Mouse (Mus musculus) megakaryocyte, embryonic 14.5 days (primary cell): Measurements from ENCODE around the gene H2afy2. TPM values are rescaled to one million over a fixed set of nuclear protein-coding genes. Genes with fewer than 3 reads are reported as not detected.

ENCODE experiments used
- H3K27me3 ChIP-seq: replicated peaks from 2 replicates; pipeline ENCODE3; 2012; ENCODE audit warnings: inconsistent platforms
- H3K36me3 ChIP-seq: replicated peaks from 2 replicates; pipeline ENCODE3; 2012; ENCODE audit warnings: low read length, inconsistent platforms, mixed read lengths
- H3K4me1 ChIP-seq: 2 replicates; pipeline ENCODE4 v1.6.1; 2012; ENCODE audit warnings: inconsistent platforms
- H3K4me3 ChIP-seq: replicated peaks from 2 replicates; pipeline ENCODE3; 2012; ENCODE audit warnings: moderate library complexity, mild to moderate bottlenecking, inconsistent platforms
- H3K9me3 ChIP-seq: 2 replicates; pipeline ENCODE4 v1.6.1; 2012; ENCODE audit warnings: inconsistent platforms
- FLI1 ChIP-seq: IDR thresholded peaks from 2 replicates; pipeline ENCODE4 v1.6.1; 2012; ENCODE audit warnings: low read length, inconsistent platforms, mixed read lengths
- GATA1 ChIP-seq: IDR thresholded peaks from 3 replicates; pipeline ENCODE4 v1.6.1; 2012; ENCODE audit warnings: mixed read lengths, low read length, inconsistent platforms, borderline replicate concordance
- polyA plus RNA-seq: library from polyadenylated mRNA; stranded (reverse); fragments of >175 nt; gene quantifications from 2 replicates; pipeline ENCODE4 v1.2.3, GENCODE M21; 2012; ENCODE audit warnings: low replicate concordance; ENCODE audit not compliant: insufficient read depth

The H2afy2 gene
- polyA plus RNA-seq, 1 experiment: 0.83 TPM

DNA sequence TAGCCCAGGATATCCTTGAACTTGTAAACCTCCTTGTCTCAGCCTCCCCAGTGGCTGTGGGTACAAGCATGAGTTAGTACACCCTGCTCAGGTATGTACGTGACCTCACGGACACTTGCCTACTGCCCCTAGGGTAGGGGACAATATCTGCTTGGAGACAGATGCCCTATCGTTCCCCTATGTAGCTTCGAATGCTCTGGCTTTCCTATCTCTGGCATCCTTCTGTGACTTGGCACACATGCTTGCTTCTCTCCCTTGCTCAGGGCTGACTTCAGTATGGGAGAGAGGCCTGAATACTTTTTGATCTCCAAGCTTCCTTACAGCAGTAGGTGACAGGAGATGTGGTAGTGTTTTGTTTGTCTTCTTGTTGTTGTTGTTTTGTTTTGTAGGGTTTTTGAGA lies 69.8 kb downstream of the H2afy2 start:
- H3K27me3 ChIP-seq: peaks cover 14% of the 10 kb centered on the region
- peaks cover 25% of the 10 kb centered on the region for H3K4me1 ChIP-seq
- H3K4me3 ChIP-seq: no peak overlapping the region
- H3K9me3 ChIP-seq: peaks cover 12% of the 10 kb centered on the region
- no peaks in the 10 kb centered on the region for H3K36me3 ChIP-seq
- no peak for TF ChIP-seq GATA1
- no peak for TF ChIP-seq FLI1

GRCm38 (mm10) chr10:61713601-61714000 lies 70.3 kb downstream of the H2afy2 start:
- H3K9me3 ChIP-seq: peaks cover 12% of the 10 kb centered on the region
- H3K4me1 ChIP-seq: peaks cover 25% of the 10 kb centered on the region
- TF ChIP-seq FLI1: no peak
- TF ChIP-seq GATA1: no peak
- no peak overlapping the region for H3K4me3 ChIP-seq
- no peaks in the 10 kb centered on the region for H3K36me3 ChIP-seq
- peaks cover 14% of the 10 kb centered on the region for H3K27me3 ChIP-seq

GRCm38 (mm10) chr10:61706412-61707375 lies 77.3 kb downstream of the H2afy2 start:
- H3K4me1 ChIP-seq: peaks cover 12% of the 10 kb centered on the region
- TF ChIP-seq FLI1 (no peak), GATA1 (no peak)
- H3K4me3 ChIP-seq: no peak overlapping the region
- 0 out of 2 replicates have a peak, but pooled peaks cover 5% of the 10 kb centered on the region for H3K9me3 ChIP-seq
- H3K27me3 ChIP-seq: peaks cover 8% of the 10 kb centered on the region
- H3K36me3 ChIP-seq: peaks cover 32% of the 10 kb centered on the region

- peaks cover 12% of the 10 kb centered on the region for H3K4me1 ChIP-seq
- no peak overlapping the region for H3K4me3 ChIP-seq
- no peaks in the 10 kb centered on the region for H3K9me3 ChIP-seq
- TF ChIP-seq GATA1: no peak
- TF ChIP-seq FLI1: no peak
- no peaks in the 10 kb centered on the region for H3K27me3 ChIP-seq
- peaks cover 48% of the 10 kb centered on the region for H3K36me3 ChIP-seq
Observed at GRCm38 (mm10) chr10:61704663-61705062, 79.3 kb downstream of the H2afy2 start.

GRCm38 (mm10) chr10:61697028-61697427 lies 86.9 kb downstream of the H2afy2 start:
- Histone ChIP-seq H3K4me3 (peak overlapping the region; percentile 93), H3K9me3 (no peaks in the 10 kb centered on the region), H3K4me1 (peaks cover 37% of the 10 kb centered on the region), H3K27me3 (no peaks in the 10 kb centered on the region), H3K36me3 (peaks cover 62% of the 10 kb centered on the region)
- TF ChIP-seq GATA1 (no peak), FLI1 (no peak)

DNA sequence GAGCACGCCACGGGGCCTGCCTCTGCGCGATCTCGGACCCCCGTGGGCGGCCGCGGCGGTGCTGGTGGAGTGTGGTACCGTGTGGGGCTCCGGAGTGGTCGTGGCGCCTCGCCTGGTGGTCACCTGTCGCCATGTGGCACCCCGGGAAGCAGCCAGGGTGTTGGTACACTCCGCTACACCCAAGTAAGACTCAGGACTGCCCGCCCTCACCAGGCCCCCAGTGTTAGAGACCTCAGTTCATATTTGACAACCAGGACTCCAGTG lies 87.5 kb downstream of the H2afy2 start:
- H3K27me3 ChIP-seq: no peaks in the 10 kb centered on the region
- no peaks in the 10 kb centered on the region for H3K9me3 ChIP-seq
- H3K4me1 ChIP-seq: peaks cover 37% of the 10 kb centered on the region
- peak overlapping the region; percentile 93 for H3K4me3 ChIP-seq
- TF ChIP-seq GATA1 (no peak), FLI1 (no peak)
- H3K36me3 ChIP-seq: peaks cover 62% of the 10 kb centered on the region

DNA sequence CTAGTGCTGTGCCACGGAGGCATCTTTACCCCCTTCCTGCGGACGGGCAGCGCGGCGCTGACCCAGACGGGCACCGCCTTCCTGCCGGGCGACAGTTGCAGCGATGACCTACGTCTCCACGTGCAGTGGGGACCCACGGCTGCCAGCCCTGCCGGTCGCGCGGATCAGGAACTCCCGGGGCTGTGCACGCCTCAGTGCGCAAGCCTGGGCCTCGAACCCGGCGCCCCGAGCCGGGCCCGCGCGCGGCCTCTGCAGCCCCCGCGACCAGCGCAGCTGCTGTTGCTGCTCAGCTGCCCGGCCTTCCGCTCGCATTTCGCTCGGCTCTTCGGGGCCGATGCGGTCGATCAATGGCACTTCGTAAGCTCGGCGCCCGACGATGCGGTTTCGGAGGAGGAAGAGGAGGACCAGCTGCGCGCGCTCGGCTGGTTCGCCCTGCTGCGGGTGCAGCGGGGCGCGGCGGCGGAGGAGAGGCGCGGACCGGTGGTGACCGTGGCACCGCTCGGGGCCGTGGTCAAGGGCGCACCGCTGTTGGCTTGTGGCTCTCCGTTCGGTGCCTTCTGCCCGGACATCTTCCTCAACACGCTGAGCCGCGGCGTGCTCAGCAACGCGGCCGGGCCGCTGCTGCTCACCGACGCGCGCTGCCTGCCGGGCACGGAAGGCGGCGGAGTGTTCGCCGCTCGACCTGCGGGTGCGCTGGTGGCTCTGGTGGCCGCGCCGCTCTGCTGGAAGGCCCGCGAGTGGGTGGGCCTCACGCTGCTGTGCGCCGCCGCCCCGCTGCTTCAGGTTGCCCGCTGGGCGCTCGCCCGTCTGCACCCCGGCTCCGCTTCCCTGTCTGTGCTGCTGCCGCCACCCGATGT lies 88.0 kb downstream of the H2afy2 start:
- peak overlapping the region; percentile 93 for H3K4me3 ChIP-seq
- H3K9me3 ChIP-seq: no peaks in the 10 kb centered on the region
- peaks cover 63% of the 10 kb centered on the region for H3K36me3 ChIP-seq
- H3K4me1 ChIP-seq: peaks cover 37% of the 10 kb centered on the region
- TF ChIP-seq FLI1: no peak
- no peak for TF ChIP-seq GATA1
- H3K27me3 ChIP-seq: no peaks in the 10 kb centered on the region

GRCm38 (mm10) chr10:61694870-61695670 lies 88.9 kb downstream of the H2afy2 start, which contains the start of gene Tysnd1:
Gene Tysnd1, plus strand, starts transcription at chr10:61695514.
- H3K27me3 ChIP-seq: no peaks in the 10 kb centered on the region
- H3K4me3 ChIP-seq: peak within 1 kb of the TSS; percentile 93
- TF ChIP-seq FLI1: no peak
- TF ChIP-seq GATA1: no peak
- H3K36me3 ChIP-seq: peaks cover 67% of the 10 kb centered on the region
- peaks cover 37% of the 10 kb centered on the region for H3K4me1 ChIP-seq
- no peaks in the 10 kb centered on the region for H3K9me3 ChIP-seq

DNA sequence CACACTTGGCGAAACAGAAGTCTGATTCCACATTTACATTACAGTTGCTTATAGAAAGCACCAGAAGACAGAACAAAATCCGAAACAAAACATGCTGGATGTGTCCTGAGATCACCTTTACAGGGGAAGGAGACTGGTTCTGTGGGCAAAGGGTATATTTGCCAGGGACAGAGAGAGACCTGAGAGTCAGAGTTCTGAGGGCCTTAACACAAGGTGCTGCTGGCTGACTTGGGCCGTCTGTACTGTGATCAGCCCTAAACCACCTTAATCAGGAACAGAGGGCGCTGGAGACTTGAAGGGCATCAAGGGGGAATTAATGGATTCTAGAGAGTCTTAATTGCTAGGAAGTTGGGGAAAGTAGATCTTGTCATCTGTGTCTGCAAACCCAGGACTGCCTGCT lies 90.4 kb downstream of the H2afy2 start:
- no peak for TF ChIP-seq FLI1
- no peak for TF ChIP-seq GATA1
- H3K4me3 ChIP-seq: no peak overlapping the region
- no peaks in the 10 kb centered on the region for H3K27me3 ChIP-seq
- peaks cover 67% of the 10 kb centered on the region for H3K36me3 ChIP-seq
- H3K9me3 ChIP-seq: no peaks in the 10 kb centered on the region
- H3K4me1 ChIP-seq: peaks cover 27% of the 10 kb centered on the region

DNA sequence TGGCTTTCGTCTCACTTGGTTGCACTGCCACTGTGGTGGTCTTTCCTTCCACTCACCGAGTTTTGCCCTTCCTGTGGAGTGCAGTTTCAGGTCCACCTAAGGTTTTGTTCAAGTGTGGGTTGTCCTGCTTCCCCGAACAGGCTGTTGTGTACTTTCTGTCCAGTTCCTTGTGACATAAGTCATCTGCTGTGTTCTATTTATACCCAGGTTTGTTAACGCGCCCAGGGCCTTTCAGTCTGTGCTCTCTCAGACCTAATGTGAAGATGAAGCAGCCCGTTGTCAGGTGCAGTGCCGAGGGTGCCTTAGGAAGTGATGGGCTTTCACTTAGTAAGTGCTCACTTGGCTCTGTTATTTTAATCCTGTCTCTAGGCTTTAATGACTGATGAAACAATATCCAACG lies 94.5 kb downstream of the H2afy2 start:
- no peaks in the 10 kb centered on the region for H3K27me3 ChIP-seq
- no peak overlapping the region for H3K4me3 ChIP-seq
- H3K36me3 ChIP-seq: peaks cover 90% of the 10 kb centered on the region
- H3K4me1 ChIP-seq: no peaks in the 10 kb centered on the region
- no peaks in the 10 kb centered on the region for H3K9me3 ChIP-seq
- TF ChIP-seq FLI1: no peak
- no peak for TF ChIP-seq GATA1

Other genes with a start within 250 kb of the H2afy2 start
- gene Npffr1, start 188.7 kb downstream of the H2afy2 start, polyA plus RNA-seq: 0.09 TPM in 1 of 2 replicates, not detected in the other
- gene Ppa1, start 135.6 kb downstream of the H2afy2 start, polyA plus RNA-seq: 7.3 and 17.6 TPM in 2 replicates
- gene Sar1a, start 103.8 kb downstream of the H2afy2 start, polyA plus RNA-seq: 24.0 and 57.2 TPM in 2 replicates
- 167 and 296 TPM in 2 replicates for gene Tysnd1, start 88.6 kb downstream of the H2afy2 start, polyA plus RNA-seq
- gene Aifm2, start 68.9 kb downstream of the H2afy2 start, polyA plus RNA-seq: 4.5 TPM in 1 of 2 replicates, not detected in the other
- not detected in 2 replicates for gene Col13a1, start 195.0 kb upstream of the H2afy2 start, polyA plus RNA-seq